Mouse (Mus musculus): Measurements from ENCODE around the gene Tmem182. TPM values are rescaled to one million over a fixed set of nuclear protein-coding genes. Genes with fewer than 3 reads are reported as not detected.

Tmem182 gene
- 0.57 and 1.1 TPM in 2 replicates for polyA plus RNA-seq (2015; fragmentation: Nextera tagmentation; extraction: Ambion mirVana)

- WGBS = 63% methylated on average over 9 of the region's 9 CpGs
- ATAC-seq = no peak
- TF ChIP-seq CTCF (IDR thresholded peaks at IDR 0.05) = no peak
- TF ChIP-seq EP300 (IDR thresholded peaks at IDR 0.05) = no peak
Observed at GRCm38 (mm10) chr1:40805351-40805750, at the start of gene Tmem182. Gene Tmem182, plus strand, starts transcription at chr1:40805601.

GRCm38 (mm10) chr1:40759751-40760445 lies 45.5 kb upstream of the Tmem182 start:
- no peak for ATAC-seq

More at GRCm38 (mm10) chr1:40805351-40805750, at the start of gene Tmem182:
- Histone ChIP-seq H3K4me3 (ENCODE audit: low read depth, low read length) (no peak within 1 kb of the TSS), H3K27ac (ENCODE audit: low read length) (no peak within 1 kb of the TSS), H3K27me3 (replicated peaks; ENCODE audit: insufficient read depth, low read length) (no peaks in the 10 kb centered on the region), H3K9ac (replicated peaks; ENCODE audit: low read depth) (no peak within 1 kb of the TSS), H3K4me1 (ENCODE audit: insufficient read depth, low read depth, low read length) (no peaks in the 10 kb centered on the region), H3K9me3 (ENCODE audit: low read length) (no peaks in the 10 kb centered on the region), H3K36me3 (ENCODE audit: insufficient read depth, low read length) (no peaks in the 10 kb centered on the region), H3K4me2 (replicated peaks; ENCODE audit: low read depth, low read length) (no peak within 1 kb of the TSS)
- DNase-seq (ENCODE audit: low spot score) = no peak

GRCm38 (mm10) chr1:40764042-40764441 lies 41.4 kb upstream of the Tmem182 start:
- Histone ChIP-seq H3K4me2 (replicated peaks; ENCODE audit: low read depth, low read length) (no peak overlapping the region), H3K27me3 (replicated peaks; ENCODE audit: insufficient read depth, low read length) (no peaks in the 10 kb centered on the region), H3K9ac (replicated peaks; ENCODE audit: low read depth) (no peak overlapping the region), H3K4me1 (ENCODE audit: insufficient read depth, low read depth, low read length) (no peaks in the 10 kb centered on the region), H3K27ac (ENCODE audit: low read length) (no peak overlapping the region), H3K9me3 (ENCODE audit: low read length) (no peaks in the 10 kb centered on the region), H3K4me3 (ENCODE audit: low read depth, low read length) (no peak overlapping the region), H3K36me3 (ENCODE audit: insufficient read depth, low read length) (no peaks in the 10 kb centered on the region)
- ATAC-seq (no peak), DNase-seq (ENCODE audit: low spot score) (no peak)
- 88% methylated on average over 1 of the region's 1 CpGs for WGBS
- no peak for TF ChIP-seq CTCF (IDR thresholded peaks at IDR 0.05)
- no peak for TF ChIP-seq EP300 (IDR thresholded peaks at IDR 0.05)

More at GRCm38 (mm10) chr1:40759751-40760445, 45.5 kb upstream of the Tmem182 start:
- WGBS = 64% methylated on average over 6 of the region's 6 CpGs
- H3K9ac ChIP-seq (replicated peaks; ENCODE audit: low read depth) = no peak overlapping the region
- TF ChIP-seq CTCF (IDR thresholded peaks at IDR 0.05) (no peak), EP300 (IDR thresholded peaks at IDR 0.05) (no peak)
- no peaks in the 10 kb centered on the region for H3K4me1 ChIP-seq (ENCODE audit: insufficient read depth, low read depth, low read length)
- DNase-seq (ENCODE audit: low spot score) = no peak
- no peaks in the 10 kb centered on the region for H3K36me3 ChIP-seq (ENCODE audit: insufficient read depth, low read length)
- H3K4me2 ChIP-seq (replicated peaks; ENCODE audit: low read depth, low read length) = no peak overlapping the region
- no peaks in the 10 kb centered on the region for H3K9me3 ChIP-seq (ENCODE audit: low read length)
- H3K27ac ChIP-seq (ENCODE audit: low read length) = no peak overlapping the region
- no peaks in the 10 kb centered on the region for H3K27me3 ChIP-seq (replicated peaks; ENCODE audit: insufficient read depth, low read length)
- H3K4me3 ChIP-seq (ENCODE audit: low read depth, low read length) = no peak overlapping the region

GRCm38 (mm10) chr1:40764701-40765275 lies 40.6 kb upstream of the Tmem182 start:
- no peak overlapping the region for H3K9ac ChIP-seq (replicated peaks; ENCODE audit: low read depth)
- H3K27me3 ChIP-seq (replicated peaks; ENCODE audit: insufficient read depth, low read length) = no peaks in the 10 kb centered on the region
- DNase-seq (ENCODE audit: low spot score) (no peak), ATAC-seq (no peak)
- no peak overlapping the region for H3K4me2 ChIP-seq (replicated peaks; ENCODE audit: low read depth, low read length)
- H3K27ac ChIP-seq (ENCODE audit: low read length) = no peak overlapping the region
- no peaks in the 10 kb centered on the region for H3K9me3 ChIP-seq (ENCODE audit: low read length)
- no peaks in the 10 kb centered on the region for H3K4me1 ChIP-seq (ENCODE audit: insufficient read depth, low read depth, low read length)
- no peak for TF ChIP-seq EP300 (IDR thresholded peaks at IDR 0.05)
- WGBS = 81% methylated on average over 15 of the region's 15 CpGs
- no peaks in the 10 kb centered on the region for H3K36me3 ChIP-seq (ENCODE audit: insufficient read depth, low read length)
- no peak overlapping the region for H3K4me3 ChIP-seq (ENCODE audit: low read depth, low read length)

GRCm38 (mm10) chr1:40765521-40765920 lies 39.9 kb upstream of the Tmem182 start:
- H3K4me2 ChIP-seq (replicated peaks; ENCODE audit: low read depth, low read length) = no peak overlapping the region
- H3K9ac ChIP-seq (replicated peaks; ENCODE audit: low read depth) = no peak overlapping the region
- no peaks in the 10 kb centered on the region for H3K36me3 ChIP-seq (ENCODE audit: insufficient read depth, low read length)
- TF ChIP-seq EP300 (IDR thresholded peaks at IDR 0.05) (no peak), CTCF (IDR thresholded peaks at IDR 0.05) (no peak)
- H3K9me3 ChIP-seq (ENCODE audit: low read length) = no peaks in the 10 kb centered on the region
- DNase-seq (ENCODE audit: low spot score) = no peak
- no peaks in the 10 kb centered on the region for H3K4me1 ChIP-seq (ENCODE audit: insufficient read depth, low read depth, low read length)
- H3K27me3 ChIP-seq (replicated peaks; ENCODE audit: insufficient read depth, low read length) = no peaks in the 10 kb centered on the region
- WGBS = 80% methylated on average over 12 of the region's 12 CpGs
- no peak overlapping the region for H3K4me3 ChIP-seq (ENCODE audit: low read depth, low read length)
- ATAC-seq = no peak
- no peak overlapping the region for H3K27ac ChIP-seq (ENCODE audit: low read length)

- Histone ChIP-seq H3K36me3 (ENCODE audit: insufficient read depth, low read length) (no peaks in the 10 kb centered on the region), H3K27ac (ENCODE audit: low read length) (no peak overlapping the region), H3K9ac (replicated peaks; ENCODE audit: low read depth) (no peak overlapping the region), H3K4me1 (ENCODE audit: insufficient read depth, low read depth, low read length) (no peaks in the 10 kb centered on the region), H3K4me2 (replicated peaks; ENCODE audit: low read depth, low read length) (no peak overlapping the region), H3K27me3 (replicated peaks; ENCODE audit: insufficient read depth, low read length) (no peaks in the 10 kb centered on the region), H3K4me3 (ENCODE audit: low read depth, low read length) (no peak overlapping the region), H3K9me3 (ENCODE audit: low read length) (no peaks in the 10 kb centered on the region)
- 83% methylated on average over 18 of the region's 18 CpGs for WGBS
- DNase-seq (ENCODE audit: low spot score) = no peak
- ATAC-seq = no peak
- TF ChIP-seq CTCF (IDR thresholded peaks at IDR 0.05) = no peak
- TF ChIP-seq EP300 (IDR thresholded peaks at IDR 0.05) = no peak
Observed at GRCm38 (mm10) chr1:40767588-40767987, 37.8 kb upstream of the Tmem182 start.
